Mouse (Mus musculus) left cerebral cortex, postnatal 25 days (tissue): ENCODE data around the gene Tex12. TPM values are rescaled to one million over a fixed set of nuclear protein-coding genes. Genes with fewer than 3 reads are reported as not detected.

Source experiments
- DNase-seq, 2 experiments: peaks; one replicate each; pipeline ENCODE4 v3.0.0; 2022; ENCODE audit warnings: low spot score in 2 of 2, mixed read lengths in 1 of 2
- intact Hi-C: fragments of 180-260 bp; cut with DNase I; formaldehyde crosslinking; loops from one replicate; pipeline ENCODE4 v1.15.1; 2025
- total RNA-seq, 2 experiments: library from RNA; stranded (reverse); gene quantifications; 2 replicates each; pipeline ENCODE4 v1.2.3; 2021

Gene Tex12
- total RNA-seq, 2 experiments from 2014 or later = not detected

- DNase-seq = no peak
- intact Hi-C loops = no loop called here
Measured at GRCm38 (mm10) chr9:50524936-50525335, 36.2 kb downstream of the Tex12 start.

GRCm38 (mm10) chr9:50522574-50522973 lies 38.6 kb downstream of the Tex12 start:
- intact Hi-C loops = no loop called here
- no peak for DNase-seq

DNA sequence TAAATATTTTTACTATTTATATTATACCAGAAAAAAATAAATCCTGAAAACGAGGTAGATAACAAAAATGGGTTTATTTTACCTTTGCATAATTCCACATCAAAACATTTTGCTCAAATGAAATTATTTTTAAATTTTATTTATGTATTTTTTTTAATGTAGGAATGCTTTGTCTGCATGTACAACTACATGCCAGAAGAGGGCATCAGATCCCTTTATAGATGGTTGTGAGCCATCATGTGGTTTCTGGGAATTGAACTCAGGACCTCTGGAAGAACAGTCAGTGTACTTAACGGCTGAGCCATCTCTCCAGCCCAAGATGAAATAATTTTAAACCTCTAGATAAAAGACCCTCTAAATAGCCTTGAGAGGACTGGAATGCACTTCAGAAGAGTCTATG lies 39.6 kb downstream of the Tex12 start:
- DNase-seq = no peak
- intact Hi-C loops = no loop called here

- DNase-seq = no peak
- intact Hi-C loops = no loop called here
Measured at GRCm38 (mm10) chr9:50520748-50521147, 40.4 kb downstream of the Tex12 start.

- DNase-seq = no peak
- intact Hi-C loops = no loop called here
Measured at GRCm38 (mm10) chr9:50518781-50519180, 42.3 kb downstream of the Tex12 start.

DNA sequence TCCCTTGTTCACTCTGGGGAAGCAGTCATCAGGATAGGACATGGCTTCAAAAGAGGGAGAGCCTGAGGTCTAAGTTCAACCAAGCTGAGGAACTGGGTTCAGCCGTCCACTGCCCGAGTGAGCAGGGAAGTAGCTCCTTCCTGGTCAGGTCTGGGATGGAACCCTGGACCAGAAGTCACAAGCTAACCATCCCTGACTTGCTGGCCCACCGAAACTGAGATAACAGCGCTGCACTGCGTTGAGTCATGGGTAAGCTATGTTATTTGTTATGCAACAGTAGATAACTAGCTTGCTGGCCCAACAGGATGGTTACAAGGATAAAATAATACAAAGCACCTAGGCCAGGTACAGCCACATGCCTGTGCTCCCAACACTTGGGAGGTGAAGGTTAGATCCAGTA lies 45.7 kb downstream of the Tex12 start:
- DNase-seq = no peak
- intact Hi-C loops = no loop called here

GRCm38 (mm10) chr9:50507570-50507969 lies 53.6 kb downstream of the Tex12 start:
- intact Hi-C loops = no loop called here
- DNase-seq = no peak

Other genes with a start within 250 kb of the Tex12 start
- gene Rpl10-ps3, start 216.4 kb downstream of the Tex12 start, total RNA-seq = 100 to 1,000 TPM; 301 to 364 TPM
- gene Plet1, start 66.8 kb downstream of the Tex12 start, total RNA-seq = under 1 TPM in 1 of 2 experiments, not detected in 1; 0.21 TPM
- 10 to 100 TPM; 27.6 to 29.8 TPM for gene Pts, start 32.6 kb downstream of the Tex12 start, total RNA-seq
- gene Il18, start 6.5 kb downstream of the Tex12 start, total RNA-seq = 10 to 100 TPM; 27.1 to 29.8 TPM
- gene Bco2, start 6.1 kb downstream of the Tex12 start, total RNA-seq = 1 to 10 TPM; 3.4 to 3.8 TPM
- gene Sdhd, start 42.5 kb upstream of the Tex12 start, total RNA-seq = 100 to 1,000 TPM; 111 TPM
- 100 to 1,000 TPM; 247 to 254 TPM for gene Timm8b, start 42.6 kb upstream of the Tex12 start, total RNA-seq
- gene Pih1d2, start 56.0 kb upstream of the Tex12 start, total RNA-seq = 1 to 10 TPM; 3.3 to 4.2 TPM
- gene Nkapd1, start 56.1 kb upstream of the Tex12 start, total RNA-seq = 10 to 100 TPM; 22.5 to 26.5 TPM
- gene Dlat, start 98.5 kb upstream of the Tex12 start, total RNA-seq = 100 to 1,000 TPM; 115 to 117 TPM
- 10 to 100 TPM; 75.4 to 80.8 TPM for gene Dixdc1, start 178.2 kb upstream of the Tex12 start, total RNA-seq
- gene 2310030G06Rik, start 185.2 kb upstream of the Tex12 start, total RNA-seq = 1 to 10 TPM; 2.1 to 2.8 TPM
- 100 to 1,000 TPM; 125 to 140 TPM for gene Cryab, start 190.0 kb upstream of the Tex12 start, total RNA-seq
- 1 to 10 TPM; 1.4 to 1.5 TPM for gene Hspb2, start 191.0 kb upstream of the Tex12 start, total RNA-seq
- gene Fdxacb1, start 206.9 kb upstream of the Tex12 start, total RNA-seq = 1 to 10 TPM; 4.7 to 6.1 TPM
- gene Alg9, start 213.7 kb upstream of the Tex12 start, total RNA-seq = 10 to 100 TPM; 25.5 to 26.3 TPM
- gene 1110032A03Rik, start 214.2 kb upstream of the Tex12 start, total RNA-seq = 10 to 100 TPM; 32.6 to 34.2 TPM